Mouse (Mus musculus): ENCODE results near the gene Zfp541.

DNA sequence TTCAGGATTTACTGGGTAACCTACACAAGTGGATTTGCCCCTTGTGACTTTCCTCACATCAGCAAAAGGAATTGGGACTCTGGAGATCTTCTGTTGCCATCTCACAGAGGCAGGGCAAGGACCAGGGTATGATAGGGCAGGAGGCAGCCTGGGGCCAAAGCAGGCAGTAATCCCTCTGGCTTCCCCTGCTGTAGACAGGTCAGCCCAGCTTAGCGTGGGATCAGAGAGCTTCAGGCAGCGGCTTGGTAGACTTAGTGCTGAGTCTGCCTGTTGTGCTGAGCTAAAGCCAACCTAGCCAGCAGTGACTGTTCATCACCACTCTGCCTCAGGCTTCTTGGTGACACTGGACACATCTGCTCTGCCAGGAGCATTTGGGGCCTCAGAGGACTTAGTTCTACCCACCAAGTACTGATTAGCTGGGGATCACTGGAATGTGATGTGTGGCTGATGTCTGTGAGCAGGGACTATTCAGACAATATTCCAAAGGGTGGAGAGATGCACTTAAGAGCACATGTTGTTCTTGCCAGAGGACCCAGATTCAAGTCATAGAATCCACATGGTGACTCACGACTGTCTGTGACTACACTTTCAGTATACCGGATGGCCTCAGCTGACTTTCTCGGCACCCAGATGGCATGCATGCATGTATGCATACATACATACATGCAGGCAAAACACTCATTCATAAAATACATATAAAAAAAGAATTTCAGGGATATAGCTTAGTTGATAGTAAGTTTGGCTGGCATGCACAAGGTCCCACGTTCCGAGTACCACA, 43.2 kb downstream of the Zfp541 start:
- TF ChIP-seq POLR2A (IDR thresholded peaks at IDR 0.05; ENCODE audit: low read depth, low read length) = no peak
- TF ChIP-seq CTCF (IDR thresholded peaks at IDR 0.05; ENCODE audit: extremely low read depth, insufficient read length, insufficient replicate concordance, low read depth, low read length) = no peak

Measured in small intestine, adult 2 months (tissue).